Mouse (Mus musculus) neural tube, embryonic 14.5 days (tissue): Measurements from ENCODE around the gene Gabarap. TPM values are rescaled to one million over a fixed set of nuclear protein-coding genes. Genes with fewer than 3 reads are reported as not detected.

Experiments used
- ATAC-seq: fragments of 200-750 bp; cut with Nextera tagmentation; 2 replicates; pipeline ENCODE4 v1.8.0; 2017; ENCODE audit warnings: low read depth, mild to moderate bottlenecking, moderate TSS enrichment, moderate library complexity
- H3K27ac ChIP-seq: fragments of 300-500 bp; sonication (generic); 2 replicates; pipeline ENCODE4 v1.5.1; 2014; ENCODE audit warnings: low read depth, mild to moderate bottlenecking, control low read depth, low read length, moderate library complexity, mixed read lengths
- H3K27me3 ChIP-seq: fragments of 300-500 bp; sonication (generic); 2 replicates; pipeline ENCODE4 v1.6.1; 2014; ENCODE audit warnings: low read length; ENCODE audit not compliant: control insufficient read depth, insufficient read depth
- H3K36me3 ChIP-seq: fragments of 300-500 bp; sonication (generic); 2 replicates; pipeline ENCODE4 v1.6.1; 2014; ENCODE audit warnings: low read length, mixed read lengths; ENCODE audit not compliant: control insufficient read depth, insufficient read depth
- H3K4me1 ChIP-seq: fragments of 300-500 bp; sonication (generic); 2 replicates; pipeline ENCODE4 v1.6.1; 2014; ENCODE audit warnings: low read length; ENCODE audit not compliant: control insufficient read depth, insufficient read depth
- H3K4me2 ChIP-seq: fragments of 300-500 bp; sonication (generic); 2 replicates; pipeline ENCODE4 v1.6.1; 2014; ENCODE audit warnings: mild to moderate bottlenecking, low read depth, low read length, control low read depth
- H3K4me3 ChIP-seq: fragments of 300-500 bp; sonication (generic); 2 replicates; pipeline ENCODE4 v1.5.1; 2014; ENCODE audit warnings: low read depth, low read length, control low read depth, mixed read lengths
- H3K9ac ChIP-seq: fragments of 300-500 bp; sonication (generic); replicated peaks from 2 replicates; pipeline ENCODE4 v1.6.1; 2014; ENCODE audit warnings: low read depth, mild to moderate bottlenecking, control low read depth, low read length, mixed read lengths
- H3K9me3 ChIP-seq: fragments of 300-500 bp; sonication (generic); 2 replicates; pipeline ENCODE4 v1.6.1; 2016; ENCODE audit warnings: low read length; ENCODE audit not compliant: control insufficient read depth
- WGBS: fragments of 180-500 bp; shearing (Covaris S2); extraction: QIAGEN DNeasy Blood & Tissue Kit; methylation state at CpG from one replicate; pipeline ENCODE4 v1.1.7; 2014; 5-methylcytosine and 5-hydroxymethylcytosine counted together
- polyA plus RNA-seq: library from polyadenylated mRNA; unstranded; fragments of >200 nt; fragmentation: Nextera tagmentation; extraction: Ambion mirVana; gene quantifications from 2 replicates; pipeline ENCODE4 v1.2.1, GENCODE M21; 2014

Gene Gabarap
- 609 and 643 TPM in 2 replicates for polyA plus RNA-seq

DNA sequence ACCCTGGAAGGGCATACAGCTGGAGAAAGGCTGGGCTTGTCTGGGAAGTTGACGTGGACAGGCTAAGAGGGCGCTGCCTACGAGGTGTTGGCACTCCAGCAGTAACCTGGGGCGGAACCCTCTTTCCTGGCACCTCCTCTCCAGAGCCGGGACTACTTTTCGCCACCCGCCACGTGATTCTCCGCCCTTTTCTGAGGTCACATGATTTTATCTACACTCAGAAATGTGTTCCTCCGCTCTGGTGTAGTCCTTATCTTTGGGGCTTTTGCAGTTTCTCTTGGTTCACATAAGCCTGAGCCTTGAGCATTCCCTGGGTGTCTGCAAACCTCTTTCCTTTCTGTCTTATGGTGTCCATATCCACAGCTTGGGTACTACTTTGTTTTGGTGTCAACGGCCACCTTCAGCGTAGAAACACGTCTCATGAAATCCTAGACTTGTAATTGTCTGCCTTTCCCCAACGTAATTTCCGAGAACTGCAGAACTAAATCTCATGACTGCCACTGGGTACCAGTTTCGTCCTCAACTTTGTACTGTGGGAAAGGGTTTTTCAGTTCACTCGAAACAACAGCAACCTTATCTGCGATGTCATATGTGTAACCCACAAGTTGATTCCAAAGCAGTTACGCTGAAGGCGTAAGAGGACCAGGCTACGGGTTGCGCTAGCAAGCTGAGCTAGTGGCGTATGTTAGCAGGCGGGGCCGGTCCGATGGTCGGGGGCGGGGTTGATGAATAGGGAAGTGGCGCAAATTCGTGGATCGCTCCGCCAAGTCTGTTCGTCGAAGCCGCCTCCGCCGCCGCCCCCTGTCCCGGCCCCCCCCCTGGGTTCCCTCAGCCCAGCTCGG is at the start of gene Gabarap:
TSS of gene Gabarap (plus strand) at position 294 of the 842 bp plus-strand sequence.
- Histone ChIP-seq H3K27me3 (no peaks in the 10 kb centered on the region), H3K27ac (peak within 1 kb of the TSS; percentile 90), H3K4me2 (peak within 1 kb of the TSS; percentile 78), H3K36me3 (peaks cover 43% of the 10 kb centered on the region), H3K4me3 (peak within 1 kb of the TSS; percentile 55), H3K9me3 (no peaks in the 10 kb centered on the region), H3K9ac (peak within 1 kb of the TSS; percentile 76), H3K4me1 (peaks cover 12% of the 10 kb centered on the region; the same call in 1 of the 2 replicates)
- peak; percentile 74 for ATAC-seq
- WGBS, result under 1% methylated on average over 40 of the region's 40 CpGs

- no peak overlapping the region for H3K27ac ChIP-seq
- no peak overlapping the region for H3K9ac ChIP-seq
- no peak overlapping the region for H3K4me3 ChIP-seq
- no peaks in the 10 kb centered on the region for H3K9me3 ChIP-seq
- peaks cover 3% of the 10 kb centered on the region; the same call in 1 of the 2 replicates for H3K27me3 ChIP-seq
- H3K36me3 ChIP-seq, result no peaks in the 10 kb centered on the region
- WGBS, result 79% methylated on average over 13 of the region's 13 CpGs
- ATAC-seq, result no peak
- peaks cover 4% of the 10 kb centered on the region; the same call in 1 of the 2 replicates for H3K4me1 ChIP-seq
- H3K4me2 ChIP-seq, result no peak overlapping the region
Measured at GRCm38 (mm10) chr11:69945216-69945615, 45.7 kb upstream of the Gabarap start.

- Histone ChIP-seq H3K27ac (no peak overlapping the region), H3K27me3 (peaks cover 3% of the 10 kb centered on the region; the same call in 1 of the 2 replicates), H3K36me3 (no peaks in the 10 kb centered on the region), H3K9me3 (no peaks in the 10 kb centered on the region), H3K4me3 (no peak overlapping the region), H3K9ac (no peak overlapping the region), H3K4me2 (no peak overlapping the region), H3K4me1 (peaks cover 4% of the 10 kb centered on the region; the same call in 1 of the 2 replicates)
- ATAC-seq, result no peak
- WGBS, result 93% methylated on average over 18 of the region's 18 CpGs
Measured at GRCm38 (mm10) chr11:69945997-69946891, 44.7 kb upstream of the Gabarap start.

GRCm38 (mm10) chr11:69947337-69948065 is 43.4 kb upstream of the Gabarap start:
- 3% methylated on average over 28 of the region's 29 CpGs for WGBS
- peak overlapping the region; percentile 38 for H3K4me3 ChIP-seq
- H3K27me3 ChIP-seq, result peaks cover 3% of the 10 kb centered on the region; the same call in 1 of the 2 replicates
- no peaks in the 10 kb centered on the region for H3K36me3 ChIP-seq
- H3K9ac ChIP-seq, result peak overlapping the region; percentile 39; the same call in 1 of the 2 replicates
- ATAC-seq, result peak; percentile 48
- peaks cover 4% of the 10 kb centered on the region; the same call in 1 of the 2 replicates for H3K4me1 ChIP-seq
- H3K27ac ChIP-seq, result no peak overlapping the region
- peak overlapping the region; percentile 50 for H3K4me2 ChIP-seq
- H3K9me3 ChIP-seq, result no peaks in the 10 kb centered on the region

DNA sequence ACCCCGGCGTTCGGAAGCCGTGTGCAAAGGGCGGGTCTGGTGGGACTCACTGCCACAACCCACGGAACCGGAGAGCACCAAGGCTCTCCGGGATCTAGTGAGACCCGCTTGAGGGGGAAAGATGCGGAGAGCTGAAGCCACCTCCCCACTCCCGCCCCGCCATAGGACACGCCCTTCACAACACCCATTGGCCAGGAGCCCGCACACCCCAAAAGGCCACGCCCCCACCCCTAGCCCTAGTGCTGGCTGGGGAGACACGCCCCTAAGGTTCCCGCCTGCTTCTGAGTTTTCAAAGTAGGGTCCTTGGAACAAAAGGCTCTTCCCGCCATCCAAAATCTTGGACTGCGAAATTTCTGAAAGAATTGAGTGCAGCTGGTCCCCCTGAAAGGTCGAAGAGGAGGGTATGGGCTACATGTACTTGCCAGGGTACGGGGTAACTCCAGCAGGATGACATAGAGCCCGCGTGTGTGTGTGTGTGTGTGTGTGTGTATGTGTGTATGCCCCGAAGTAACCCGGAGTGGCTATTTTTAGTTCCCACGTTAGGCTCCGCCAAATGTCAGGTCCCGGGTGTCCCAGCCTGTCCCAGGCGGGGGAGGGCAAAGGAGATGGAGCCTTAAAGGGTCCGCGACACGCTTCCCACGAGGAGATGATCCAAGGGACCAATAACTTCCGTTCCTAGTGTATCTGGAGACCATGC is 42.7 kb upstream of the Gabarap start, which contains the start of gene Slc2a4:
TSS of gene Slc2a4 (minus strand) at position 123 of the 697 bp plus-strand sequence.
- H3K4me1 ChIP-seq, result peaks cover 4% of the 10 kb centered on the region; the same call in 1 of the 2 replicates
- ATAC-seq, result peak; percentile 95
- WGBS, result under 1% methylated on average over 34 of the region's 34 CpGs
- peak within 1 kb of the TSS; percentile 50 for H3K4me2 ChIP-seq
- H3K9ac ChIP-seq, result peak within 1 kb of the TSS; percentile 39; the same call in 1 of the 2 replicates
- no peaks in the 10 kb centered on the region for H3K9me3 ChIP-seq
- no peak within 1 kb of the TSS for H3K27ac ChIP-seq
- H3K36me3 ChIP-seq, result no peaks in the 10 kb centered on the region
- peaks cover 3% of the 10 kb centered on the region; the same call in 1 of the 2 replicates for H3K27me3 ChIP-seq
- peak within 1 kb of the TSS; percentile 38 for H3K4me3 ChIP-seq

- Histone ChIP-seq H3K9me3 (no peaks in the 10 kb centered on the region), H3K4me2 (peak overlapping the region; percentile 50), H3K9ac (no peak overlapping the region), H3K36me3 (no peaks in the 10 kb centered on the region), H3K4me1 (peaks cover 4% of the 10 kb centered on the region; the same call in 1 of the 2 replicates), H3K27me3 (peaks cover 3% of the 10 kb centered on the region; the same call in 1 of the 2 replicates), H3K27ac (no peak overlapping the region), H3K4me3 (peak overlapping the region; percentile 38; the same call in 1 of the 2 replicates)
- peak; percentile 52; the same call in 1 of the 2 replicates for ATAC-seq
- under 1% methylated on average over 14 of the region's 14 CpGs for WGBS
Measured at GRCm38 (mm10) chr11:69948763-69949150, 42.2 kb upstream of the Gabarap start.

DNA sequence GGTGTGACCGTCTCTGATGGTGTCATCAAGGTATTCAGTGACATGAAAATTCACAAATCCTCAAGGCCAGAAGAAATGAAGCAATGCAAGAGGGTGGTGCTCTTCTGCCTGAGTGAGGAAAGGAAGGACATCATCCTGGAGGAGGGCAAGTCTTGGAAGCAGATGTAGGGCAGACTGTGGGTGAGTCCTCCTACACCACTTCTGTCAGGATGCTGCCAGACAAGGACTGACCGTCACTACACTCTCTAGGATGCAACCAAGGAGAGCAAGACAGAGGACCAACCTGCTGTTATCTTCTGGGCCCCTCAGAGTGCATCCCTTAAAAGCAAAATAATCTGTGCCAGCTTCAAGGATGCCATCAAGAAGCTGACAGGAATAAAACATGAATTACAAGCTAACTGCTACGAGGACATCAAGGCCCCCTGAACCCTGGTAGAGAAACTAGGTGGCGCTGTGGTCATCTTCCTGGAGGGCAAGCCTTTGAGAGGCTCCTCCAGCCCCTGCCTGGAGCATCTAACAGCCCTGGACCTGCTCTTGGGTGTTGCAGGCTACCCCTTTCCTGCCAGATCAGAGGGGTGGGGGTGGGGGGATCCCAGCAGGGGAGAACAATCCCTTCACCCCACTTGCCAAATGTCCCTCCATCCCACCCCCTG is 40.0 kb upstream of the Gabarap start:
- 44% methylated on average over 4 of the region's 4 CpGs for whole genome bisulfite sequencing
- H3K27ac ChIP-seq, result no peak overlapping the region
- no peak overlapping the region for H3K9ac ChIP-seq
- no peak for ATAC-seq
- H3K4me2 ChIP-seq, result no peak overlapping the region
- H3K36me3 ChIP-seq, result no peaks in the 10 kb centered on the region
- no peaks in the 10 kb centered on the region for H3K9me3 ChIP-seq
- peaks cover 4% of the 10 kb centered on the region; the same call in 1 of the 2 replicates for H3K4me1 ChIP-seq
- H3K4me3 ChIP-seq, result no peak overlapping the region
- peaks cover 3% of the 10 kb centered on the region; the same call in 1 of the 2 replicates for H3K27me3 ChIP-seq
